In genomic region chr13:37438788-37439187, GRCm38 (mm10) we compare ENCODE assay signal across 13 mouse cellular contexts.
"Had no signal": no experiment of that assay in that cellular context is flagged by ENCODE, and none has a peak within 500 bp of the region (broad histone marks: within the 10 kb centered on the region; RNA-seq: fewer than 3 reads in every experiment).

No protein-coding gene starts in this region.

- H3K9me3 ChIP-seq: limb, embryonic 13.5 days; liver, embryonic 15.5 days; megakaryocyte, embryonic 14.5 days; stomach, embryonic 15.5 days had no signal

- H3K4me2 ChIP-seq: limb, embryonic 13.5 days; liver, embryonic 11.5 days; liver, embryonic 15.5 days; midbrain, embryonic 11.5 days; stomach, embryonic 15.5 days had no signal

- H3K9ac ChIP-seq: limb, embryonic 13.5 days; liver, embryonic 15.5 days; stomach, embryonic 15.5 days had no signal

- H3K4me3 ChIP-seq: limb, embryonic 13.5 days; liver, embryonic 15.5 days; megakaryocyte, embryonic 14.5 days; stomach, embryonic 15.5 days had no signal

- DNase-seq: kidney, adult 8-10 months; kidney, postnatal 25 days; lung, adult 2 months; lung, postnatal 14 days; right cerebral cortex, postnatal 14 days; thymus, postnatal 36 days had no signal

- H3K27ac ChIP-seq: limb, embryonic 13.5 days; liver, embryonic 15.5 days; macrophage; stomach, embryonic 15.5 days had no signal

- H3K36me3 ChIP-seq: limb, embryonic 13.5 days; liver, embryonic 15.5 days; stomach, embryonic 15.5 days had no signal

- H3K27me3 ChIP-seq: megakaryocyte, embryonic 14.5 days; stomach, embryonic 15.5 days had no signal
